In genomic region chr1:157554163-157554562, GRCm38 (mm10) we compare ENCODE assay signal across 9 mouse cellular contexts. TPM values are rescaled to one million over a fixed set of nuclear protein-coding genes. Genes with fewer than 3 reads are reported as not detected.
DNase-seq lines count a peak whose midpoint lies in the region; ATAC-seq and TF ChIP-seq lines count a peak whose summit lies in the region.
"Had no signal": no experiment of that assay in that cellular context is flagged by ENCODE, and none has a peak within 500 bp of the region (broad histone marks: within the 10 kb centered on the region; RNA-seq: fewer than 3 reads in every experiment).

No protein-coding gene starts in this region.

- WGBS in heart, embryonic 12.5 days = 63% methylated on average over 3 of the region's 3 CpGs
- WGBS in lung, postnatal 0 days = 43% methylated on average over 3 of the region's 3 CpGs

- H3K4me3 ChIP-seq in heart, embryonic 12.5 days = no peak overlapping the region
- no peak overlapping the region for H3K4me3 ChIP-seq in lung, postnatal 0 days (ENCODE audit: low read depth, low read length)

- no peaks in the 10 kb centered on the region; the same call in 1 of the 2 replicates for H3K9me3 ChIP-seq in heart, embryonic 12.5 days (replicated peaks)
- no peaks in the 10 kb centered on the region for H3K9me3 ChIP-seq in lung, postnatal 0 days (ENCODE audit: low read length)

- H3K27ac ChIP-seq in heart, embryonic 12.5 days (ENCODE audit: poor library complexity, severe bottlenecking) = no peak overlapping the region
- no peak overlapping the region for H3K27ac ChIP-seq in lung, postnatal 0 days (ENCODE audit: low read length)

- H3K9ac ChIP-seq in heart, embryonic 12.5 days = no peak overlapping the region
- no peak overlapping the region for H3K9ac ChIP-seq in lung, postnatal 0 days (replicated peaks; ENCODE audit: low read depth)

- peaks cover 19% of the 10 kb centered on the region for H3K27me3 ChIP-seq in heart, embryonic 12.5 days (replicated peaks)
- H3K27me3 ChIP-seq in lung, postnatal 0 days (replicated peaks; ENCODE audit: insufficient read depth, low read length) = no peaks in the 10 kb centered on the region

- H3K4me2 ChIP-seq in heart, embryonic 12.5 days = peak overlapping the region; percentile 63; the same call in 1 of the 2 replicates
- no peak overlapping the region for H3K4me2 ChIP-seq in lung, postnatal 0 days (replicated peaks; ENCODE audit: low read depth, low read length)

- no peak for ATAC-seq in heart, embryonic 12.5 days (ENCODE audit: insufficient number of reproducible peaks, low FRiP score)
- ATAC-seq in lung, postnatal 0 days = no peak
- ATAC-seq in megakaryocyte progenitor cell, adult 5-6 weeks (replicated peaks; ENCODE audit: poor library complexity) = peak; percentile 54

- no peak for TF ChIP-seq EP300 in lung, postnatal 0 days (IDR thresholded peaks at IDR 0.05)

- no peak for DNase-seq in heart, postnatal 14 days
- DNase-seq in lung, postnatal 0 days (ENCODE audit: low spot score) = peak; percentile 14
- DNase-seq in lung, postnatal 25 days (ENCODE audit: low spot score) = no peak
- DNase-seq in cerebellum, adult 8-10 months = peak; percentile 83
- DNase-seq in spleen, adult 18-20 months = no peak
- DNase-seq: adrenal gland, adult 2 months; thymus, adult 2 months had no signal

- H3K4me1 ChIP-seq in heart, embryonic 12.5 days (replicated peaks) = peaks cover 11% of the 10 kb centered on the region
- peaks cover 3% of the 10 kb centered on the region; the same call in 1 of the 2 replicates for H3K4me1 ChIP-seq in lung, postnatal 0 days (ENCODE audit: insufficient read depth, low read depth, low read length)

- H3K36me3 ChIP-seq in heart, embryonic 12.5 days = no peaks in the 10 kb centered on the region
- no peaks in the 10 kb centered on the region for H3K36me3 ChIP-seq in lung, postnatal 0 days (ENCODE audit: insufficient read depth, low read length)

- TF ChIP-seq CTCF in lung, postnatal 0 days (IDR thresholded peaks at IDR 0.05) = no peak

- intact Hi-C loops in heart, postnatal 14 days (cut with DNase I) = loop anchor here (5.0 kb wide), 1 partner anchor 1098 kb away; no protein-coding TSS in a partner anchor

RNA-seq across cellular contexts. Expression of gene Sec16b, which starts 47.6 kb away (rescaled TPM):
- 1.0 and 1.2 TPM in 2 replicates for polyA plus RNA-seq in heart, embryonic 12.5 days (2016; fragmentation: Nextera tagmentation; extraction: Ambion mirVana)
- total RNA-seq in heart, postnatal 14 days (2021) = 1 to 10 TPM; 1.1 to 1.5 TPM
- polyA plus RNA-seq in lung, postnatal 0 days (2015; fragmentation: Nextera tagmentation; extraction: Ambion mirVana) = 0.87 and 1.2 TPM in 2 replicates
- 0.93 and 1.2 TPM in 2 replicates for total RNA-seq in megakaryocyte progenitor cell, adult 5-6 weeks (2015)
- total RNA-seq in megakaryocyte progenitor cell, adult 5-6 weeks (2017) = 0.17 and 0.54 TPM in 2 replicates

Comparison
In these comparisons a context has a peak if more than half of its experiments do, and no peak if none do; other contexts are left out.
1. DNase-seq: peak in lung, postnatal 0 days (single experiment) and cerebellum, adult 8-10 months (single experiment); none in heart, postnatal 14 days (0 of 2), lung, postnatal 25 days (single experiment) and spleen, adult 18-20 months (0 of 2).